Mouse (Mus musculus) olfactory bulb, adult 2 months (tissue): Measurements from ENCODE around the gene Lyg1.

Experiments used
- CTCF ChIP-seq: fragments of 200-500 bp; IDR thresholded peaks from 2 replicates; pipeline ENCODE4 v1.5.1; 2012; ENCODE audit warnings: low read depth, mild to moderate bottlenecking, low read length, moderate library complexity; ENCODE audit not compliant: insufficient read depth
- POLR2A ChIP-seq: fragments of 200-500 bp; IDR thresholded peaks from 2 replicates; pipeline ENCODE4 v1.6.1; 2012; ENCODE audit warnings: mild to moderate bottlenecking, low read depth, low read length, moderate library complexity; ENCODE audit not compliant: insufficient read depth

- TF ChIP-seq CTCF (no peak), POLR2A (no peak)
Measured at GRCm38 (mm10) chr1:37958516-37958915, 957 bp upstream of the Lyg1 start.
